Mouse (Mus musculus): ENCODE measurements around the gene RPS10-NUDT3.

RPS10-NUDT3 gene

DNA sequence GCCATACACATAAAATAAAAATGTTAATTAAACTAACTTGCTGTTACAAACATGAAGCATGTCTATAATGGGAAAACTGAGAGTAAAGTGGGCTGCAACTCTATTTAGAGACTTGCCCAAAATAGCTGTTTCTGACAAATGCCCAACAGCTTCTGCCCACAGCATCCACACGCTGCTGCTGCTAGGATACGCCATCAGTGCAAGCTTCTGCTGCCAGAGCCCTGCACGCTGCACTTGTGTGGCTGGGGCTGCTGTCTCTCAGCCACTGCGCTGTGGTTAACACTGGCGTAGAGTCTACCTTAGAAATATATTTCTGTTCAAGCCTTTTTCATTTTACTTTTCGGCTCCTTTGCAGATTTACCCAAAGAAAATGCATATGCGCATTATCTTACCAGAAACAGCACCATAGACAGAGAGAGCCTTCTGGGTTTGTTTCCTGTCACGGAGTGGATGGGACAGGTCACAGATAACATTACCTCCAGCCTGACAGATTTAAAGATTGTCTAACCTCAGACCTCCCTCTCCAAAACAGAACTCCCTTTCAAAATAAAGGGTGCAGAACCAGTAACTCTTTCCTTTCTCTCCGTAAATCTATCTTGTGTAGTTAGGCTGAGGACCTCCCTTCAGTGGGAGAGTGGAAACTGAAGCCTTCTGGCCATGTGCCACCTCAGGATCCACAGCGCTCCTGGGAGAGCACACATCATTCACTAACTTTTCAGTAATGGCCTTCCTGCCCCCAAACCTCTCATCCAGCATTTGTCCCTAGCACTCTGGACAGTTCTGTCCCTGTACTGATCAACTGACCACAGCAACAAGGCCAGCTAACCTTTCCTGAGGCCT, 24.1 kb downstream of the RPS10-NUDT3 start:
- DNase-seq (ENCODE audit: low spot score in 2 of 2) = no peak

DNA sequence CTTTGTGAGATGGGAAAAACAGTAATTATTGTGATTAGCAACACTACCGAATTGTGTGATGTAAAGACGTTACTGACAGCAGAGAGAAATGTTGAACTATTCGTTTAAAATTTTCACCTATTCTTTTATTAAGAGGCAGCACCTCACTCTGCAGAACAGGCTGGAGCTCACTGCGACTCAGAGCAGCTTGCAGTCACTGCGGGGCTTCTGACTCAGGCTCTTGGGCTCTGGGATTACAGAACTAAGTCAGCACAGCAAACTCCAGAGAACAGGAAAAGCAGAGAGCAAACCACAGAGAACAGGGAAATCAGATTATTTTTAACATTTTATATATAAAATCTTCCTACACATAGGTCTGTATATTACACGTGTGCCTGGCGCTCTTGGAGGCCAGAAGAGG, 25.4 kb downstream of the RPS10-NUDT3 start:
- DNase-seq (ENCODE audit: low spot score in 2 of 2) = no peak

DNA sequence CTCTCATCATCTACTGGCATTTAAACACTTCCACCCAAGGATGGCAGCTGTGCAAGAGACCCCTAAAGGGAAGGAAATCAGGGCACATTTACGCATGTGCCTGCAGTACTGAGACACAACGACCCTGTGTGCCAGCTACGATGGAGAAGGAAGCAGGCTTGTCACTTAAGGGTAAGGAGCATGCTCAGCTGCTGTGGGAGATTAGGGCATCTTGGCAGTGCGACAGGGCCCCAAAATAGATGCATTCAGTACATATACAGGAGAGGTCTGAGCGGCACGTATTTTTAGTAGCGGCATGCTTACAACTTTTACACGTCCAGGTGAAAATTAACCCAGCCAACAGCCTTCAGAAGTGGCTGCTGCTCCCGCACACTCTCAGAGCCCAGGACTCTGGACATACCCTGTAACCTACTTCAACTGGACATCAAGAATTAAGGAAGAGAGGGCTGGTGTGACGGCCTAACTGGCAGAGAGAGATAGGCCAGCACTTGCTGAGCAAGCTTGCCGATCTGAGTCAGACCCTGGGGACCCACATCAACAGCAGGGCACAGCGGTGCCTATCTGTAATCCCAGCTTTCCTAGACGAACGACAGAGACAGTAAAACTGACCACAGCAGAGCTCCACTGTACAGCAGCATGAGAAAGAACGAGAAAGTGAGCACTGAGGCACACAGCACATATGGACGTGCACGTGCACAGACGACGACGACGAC, 31.3 kb downstream of the RPS10-NUDT3 start:
- DNase-seq (ENCODE audit: low spot score in 2 of 2) = no peak

DNA sequence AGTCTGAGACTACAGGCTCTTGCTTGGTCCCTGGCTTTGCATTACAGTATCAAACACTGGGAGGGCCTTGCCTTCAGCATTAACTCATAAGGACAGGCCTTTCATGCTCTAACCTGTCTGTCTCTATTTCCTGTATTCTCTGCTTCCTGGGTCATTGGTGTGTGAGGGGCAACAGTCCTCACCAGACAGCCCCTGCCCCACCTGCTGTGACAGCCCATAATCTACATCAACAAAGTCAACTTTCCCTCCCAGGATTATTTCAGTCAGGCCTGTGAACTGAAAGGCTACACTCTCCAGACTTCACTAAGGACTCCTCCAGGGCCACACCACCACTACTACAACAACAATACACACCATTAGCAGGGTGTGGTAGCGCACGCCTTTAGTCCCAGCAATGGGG, 32.0 kb downstream of the RPS10-NUDT3 start:
- DNase-seq (ENCODE audit: low spot score in 2 of 2) = no peak

DNA sequence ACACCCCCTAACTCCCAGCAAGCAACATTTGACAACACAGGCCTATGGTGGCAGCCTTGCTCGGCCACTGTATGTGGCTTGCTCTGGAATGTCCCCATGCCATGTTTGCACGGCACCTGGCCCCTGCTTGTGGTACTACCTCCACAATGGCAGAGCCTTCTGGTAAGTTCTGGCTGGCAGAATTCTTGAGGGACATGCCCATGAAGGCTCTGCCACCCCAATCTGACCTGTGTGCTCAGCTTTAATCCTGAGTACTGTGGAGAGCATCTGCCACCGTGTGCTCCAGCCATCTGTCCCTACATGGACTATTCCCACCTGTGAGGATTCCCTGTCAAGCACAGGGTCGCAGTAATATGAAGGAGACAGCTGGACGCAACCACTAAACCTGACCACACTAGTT, 34.2 kb downstream of the RPS10-NUDT3 start:
- DNase-seq (ENCODE audit: low spot score in 2 of 2) = no peak

DNA sequence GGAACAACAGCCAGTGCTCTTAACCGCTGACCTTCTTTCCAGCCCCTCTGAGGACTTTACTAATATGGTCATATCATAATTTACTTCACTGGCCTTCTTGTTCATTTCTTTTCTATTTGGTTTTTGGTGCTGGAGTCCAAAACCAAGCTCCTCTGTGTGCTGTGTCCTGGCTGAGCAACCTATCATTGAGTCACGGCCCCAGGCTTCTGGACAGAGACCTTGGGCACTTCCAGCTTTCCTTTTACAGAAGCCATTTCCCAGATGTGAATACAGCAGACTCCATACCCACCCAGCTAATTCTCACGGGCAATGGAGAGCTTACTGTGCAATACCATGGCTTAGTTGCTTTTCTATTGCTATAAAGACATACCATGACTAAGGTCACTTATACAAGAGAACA, 34.7 kb downstream of the RPS10-NUDT3 start:
- no peak for DNase-seq (ENCODE audit: low spot score in 2 of 2)

DNA sequence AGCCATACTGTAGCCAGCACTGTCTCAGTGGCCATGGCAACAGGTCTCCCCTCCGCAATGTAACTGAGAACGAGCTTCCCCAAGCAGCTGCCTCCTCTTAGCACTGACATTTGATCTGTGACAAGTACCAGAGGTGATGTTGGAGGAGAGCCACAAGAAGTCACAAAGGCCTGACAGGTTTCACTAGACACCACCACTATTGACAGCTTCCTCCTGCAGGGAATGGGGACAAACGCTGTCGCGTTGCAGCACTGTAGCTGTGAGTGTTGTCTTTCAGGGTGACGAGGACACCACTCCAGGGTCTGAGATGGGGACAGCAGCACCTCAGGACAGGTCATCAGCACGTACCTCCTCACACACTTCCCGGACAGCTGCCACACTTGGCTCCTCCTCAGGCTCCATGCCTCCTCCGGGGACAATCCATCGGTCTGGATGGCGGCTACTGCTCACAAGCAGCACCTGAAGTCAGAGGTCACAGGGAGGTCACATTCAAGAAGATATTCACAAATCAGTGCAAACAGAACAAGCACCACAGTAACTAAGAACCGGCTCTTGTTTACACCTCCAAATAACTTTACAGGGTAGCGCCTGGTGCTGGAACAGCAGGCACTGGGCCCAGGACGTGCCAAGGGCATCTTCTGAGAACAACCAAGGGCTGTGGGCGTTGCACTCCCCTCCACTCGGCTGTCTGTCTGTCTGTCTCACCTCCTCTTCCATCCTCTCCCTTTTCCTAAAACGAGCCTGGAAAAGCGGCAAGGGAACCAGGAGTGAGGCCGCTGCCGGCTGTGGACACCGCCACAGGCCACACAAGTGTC, 38.4 kb downstream of the RPS10-NUDT3 start:
- no peak for DNase-seq (ENCODE audit: low spot score in 2 of 2)

DNA sequence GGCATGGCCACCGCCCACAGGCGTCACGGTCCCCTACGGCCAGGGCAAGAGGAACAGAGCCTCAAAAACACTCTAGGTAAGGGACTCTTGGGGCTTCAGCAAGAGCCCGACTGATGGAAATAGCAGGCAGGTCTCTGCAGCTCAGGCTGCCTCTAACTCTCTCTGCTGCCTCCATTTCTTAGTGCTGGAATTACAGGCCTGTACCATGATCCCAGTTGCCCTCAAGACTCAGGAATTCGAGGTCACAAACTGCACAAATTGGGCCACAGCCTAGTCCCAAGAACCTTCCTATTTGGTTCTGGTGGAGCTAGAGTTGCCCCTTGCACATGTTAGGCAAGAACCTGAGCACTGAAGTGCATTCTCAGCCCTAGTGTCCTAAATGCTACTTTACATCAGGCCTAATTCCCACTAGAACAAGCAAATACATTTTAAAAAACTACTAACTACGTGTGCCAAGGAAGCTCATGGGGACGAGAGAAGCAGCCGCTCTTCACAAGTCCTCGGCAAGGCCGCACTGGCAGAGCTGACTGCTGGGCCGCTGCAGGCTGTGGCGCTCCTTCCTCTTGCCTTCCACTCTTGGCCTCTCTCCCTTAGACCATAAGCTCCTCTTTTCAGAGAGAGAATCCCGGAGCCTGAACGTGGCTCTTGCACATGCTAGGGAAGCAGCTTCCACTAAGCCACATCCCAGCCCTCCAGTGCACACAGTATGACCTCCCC, 39.2 kb downstream of the RPS10-NUDT3 start:
- no peak for DNase-seq (ENCODE audit: low spot score in 2 of 2)

DNA sequence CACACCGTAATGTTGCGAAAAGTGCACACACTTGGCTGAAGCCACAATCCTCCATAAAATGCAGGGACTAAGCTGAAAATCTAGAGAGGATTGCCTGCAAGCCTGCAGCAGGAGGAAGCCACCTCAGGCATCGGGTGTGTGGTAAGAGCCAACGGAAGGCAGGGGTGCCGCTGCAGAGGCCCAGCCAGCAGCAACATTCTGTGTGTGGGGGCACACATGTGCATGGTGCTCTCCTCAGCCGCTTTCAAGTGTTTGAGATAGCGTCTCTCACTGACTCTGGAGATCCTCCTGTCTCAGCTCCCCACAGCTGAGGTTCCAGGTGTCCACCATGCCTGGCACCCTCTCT, 42.5 kb downstream of the RPS10-NUDT3 start:
- no peak for DNase-seq (ENCODE audit: low spot score in 2 of 2)

DNA sequence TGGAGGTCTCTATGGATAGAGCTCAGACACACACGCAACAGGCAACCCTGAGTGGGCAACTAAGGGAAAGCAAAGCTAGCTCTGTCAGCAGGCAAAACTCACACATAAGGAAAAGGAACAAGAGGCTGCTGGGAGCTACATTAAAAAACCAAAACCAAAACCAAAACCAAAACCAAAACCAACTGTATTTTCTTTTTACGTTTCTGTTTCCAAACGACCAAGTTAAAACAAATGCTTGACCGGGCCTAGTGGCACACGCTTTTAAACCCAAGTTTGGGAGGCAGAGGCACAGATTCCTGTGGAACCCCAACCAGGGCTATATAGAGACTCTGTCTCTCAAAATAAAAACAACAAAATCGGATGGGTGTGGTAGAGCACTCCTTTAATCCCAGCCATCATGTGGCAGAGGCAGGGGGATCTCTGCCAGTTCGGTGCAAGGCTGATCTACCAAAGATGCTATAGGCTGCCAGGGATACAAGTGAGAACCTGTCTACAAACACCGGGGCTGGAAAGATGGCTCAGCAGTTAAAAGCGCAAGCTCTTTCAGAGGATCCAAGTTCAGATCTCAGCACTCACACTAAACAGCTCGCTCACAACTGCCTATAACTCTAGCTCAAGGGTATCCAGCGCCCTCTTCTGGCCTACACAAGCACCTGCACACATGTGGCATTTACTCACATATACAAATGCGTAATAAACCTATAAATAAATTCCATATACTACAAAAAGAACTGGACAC, 43.0 kb downstream of the RPS10-NUDT3 start:
- DNase-seq (ENCODE audit: low spot score in 2 of 2) = no peak

DNA sequence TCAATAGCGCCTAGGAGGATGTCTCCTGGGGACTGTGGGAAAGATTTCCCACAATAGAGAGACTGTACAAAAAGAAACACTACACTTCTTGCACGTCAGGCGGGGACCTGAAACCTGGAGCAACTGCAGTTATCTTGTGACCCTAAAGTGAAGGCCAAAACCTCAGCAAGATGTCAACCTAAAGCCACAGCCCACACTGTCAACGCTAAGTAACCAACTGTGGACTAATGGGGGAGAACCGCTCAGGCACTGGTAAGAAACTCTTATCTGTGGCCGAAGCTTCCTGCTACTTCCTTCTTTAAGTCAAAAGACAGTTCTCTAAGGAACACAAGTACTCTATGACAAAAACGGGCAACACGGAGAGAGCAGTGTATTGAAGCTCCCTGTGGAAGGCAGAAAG, 46.8 kb downstream of the RPS10-NUDT3 start:
- DNase-seq (ENCODE audit: low spot score in 2 of 2) = no peak

DNA sequence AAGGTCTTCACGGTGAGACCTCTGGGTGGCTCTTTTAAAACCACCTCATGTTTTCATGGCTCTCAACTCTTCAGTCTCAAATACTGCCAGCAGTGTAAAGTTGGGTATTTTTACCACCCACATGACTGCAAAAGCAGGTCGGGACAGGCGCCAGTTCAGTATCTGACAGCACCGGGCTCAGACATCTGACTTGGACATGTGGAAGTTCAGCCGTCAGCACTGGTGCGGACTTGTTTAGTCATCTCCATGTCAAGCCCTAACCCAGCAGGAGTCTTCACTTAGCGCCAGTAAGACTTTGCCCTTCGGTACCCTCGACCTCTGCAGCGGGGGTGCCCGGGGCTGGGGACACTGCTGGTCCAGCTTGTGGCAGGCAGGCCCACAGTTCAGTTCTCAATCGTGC, 47.8 kb downstream of the RPS10-NUDT3 start:
- DNase-seq (ENCODE audit: low spot score in 2 of 2) = peak; percentile 48 to 52

DNA sequence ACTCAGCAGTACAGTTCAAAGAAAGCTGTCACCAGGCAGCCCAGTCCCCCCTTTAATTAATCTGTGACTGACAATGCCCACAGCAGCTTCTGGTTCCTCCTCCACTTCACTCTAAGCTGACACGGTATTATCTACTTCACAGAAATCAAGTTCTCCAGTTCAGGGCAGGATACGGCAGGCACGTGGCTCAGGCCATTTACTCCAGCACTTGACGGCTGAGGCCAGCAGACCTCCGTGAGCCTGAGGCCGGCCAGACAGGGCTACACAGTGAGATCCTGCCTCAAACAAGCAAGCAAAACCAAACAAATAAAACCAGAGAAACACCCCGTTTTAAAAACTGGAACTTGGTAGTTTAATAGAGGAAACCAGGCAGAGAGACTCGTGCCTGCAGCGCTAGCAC, 48.4 kb downstream of the RPS10-NUDT3 start:
- DNase-seq (ENCODE audit: low spot score in 2 of 2) = no peak

DNA sequence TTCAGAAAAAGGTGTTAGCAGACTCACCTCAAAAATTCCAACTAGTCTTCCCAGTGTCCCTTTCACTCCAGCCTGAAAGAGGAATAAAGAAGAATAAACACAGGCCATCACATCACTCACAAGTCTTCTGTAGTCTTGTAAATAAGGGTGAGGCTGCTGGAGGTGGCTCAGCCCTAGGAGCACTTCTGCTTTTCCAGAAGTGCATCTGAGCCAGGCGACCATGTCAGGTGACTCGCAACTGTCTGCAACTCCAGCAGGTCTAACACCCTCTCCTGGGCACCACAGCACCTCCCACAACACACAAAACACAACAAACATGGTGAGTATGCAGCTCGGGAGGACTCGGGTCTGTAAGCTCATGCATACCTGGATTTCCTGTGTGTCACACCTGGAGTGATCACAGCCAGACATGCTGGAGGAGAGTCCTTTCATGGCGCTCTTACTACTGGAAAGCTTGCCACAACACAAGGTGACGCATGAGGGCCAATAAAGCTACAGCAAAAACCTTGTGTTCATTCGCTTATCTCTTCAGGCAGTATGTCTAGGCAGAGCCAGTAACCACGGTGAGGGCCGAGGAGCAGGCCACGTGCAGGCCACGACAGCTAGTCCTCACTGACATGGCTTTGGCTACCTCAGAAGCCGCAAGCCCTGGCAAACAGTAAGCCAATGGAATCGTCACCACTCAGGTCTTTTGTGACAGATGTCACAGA, 51.7 kb downstream of the RPS10-NUDT3 start:
- DNase-seq (ENCODE audit: low spot score in 2 of 2) = no peak

DNA sequence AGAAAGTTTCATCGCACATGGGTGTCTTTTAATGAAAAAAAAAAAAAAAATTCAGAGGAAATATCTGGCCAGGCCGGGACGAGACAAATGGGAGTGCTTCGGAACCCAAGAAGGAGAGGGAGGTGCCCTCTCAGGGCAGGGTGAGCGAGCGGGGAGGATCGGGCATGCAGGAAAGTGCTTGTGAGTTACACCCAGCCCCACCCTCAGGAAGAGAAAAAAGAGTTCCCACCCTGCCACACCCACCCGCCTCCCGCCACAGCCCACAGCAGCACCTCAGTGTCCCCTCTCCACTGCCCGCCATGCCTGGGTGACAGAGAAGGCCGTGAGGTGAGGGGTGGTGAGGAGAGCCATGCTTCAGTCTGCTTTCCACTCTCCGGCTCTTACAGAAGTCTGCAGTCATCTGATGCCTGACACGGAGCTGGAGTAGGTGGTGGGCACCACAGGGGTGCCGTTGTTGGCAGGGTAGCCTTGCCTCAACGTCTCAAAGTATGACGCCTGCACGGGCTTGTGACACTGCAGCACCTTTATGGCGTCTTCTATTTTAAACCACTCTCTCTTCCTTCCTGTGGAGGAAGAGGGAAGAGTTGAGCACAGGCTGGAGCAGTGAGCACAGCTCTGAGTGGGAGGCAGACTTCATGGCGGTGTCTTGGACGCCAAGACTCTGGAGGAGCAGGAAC, 54.5 kb downstream of the RPS10-NUDT3 start:
- DNase-seq (ENCODE audit: low spot score in 2 of 2) = no peak

DNA sequence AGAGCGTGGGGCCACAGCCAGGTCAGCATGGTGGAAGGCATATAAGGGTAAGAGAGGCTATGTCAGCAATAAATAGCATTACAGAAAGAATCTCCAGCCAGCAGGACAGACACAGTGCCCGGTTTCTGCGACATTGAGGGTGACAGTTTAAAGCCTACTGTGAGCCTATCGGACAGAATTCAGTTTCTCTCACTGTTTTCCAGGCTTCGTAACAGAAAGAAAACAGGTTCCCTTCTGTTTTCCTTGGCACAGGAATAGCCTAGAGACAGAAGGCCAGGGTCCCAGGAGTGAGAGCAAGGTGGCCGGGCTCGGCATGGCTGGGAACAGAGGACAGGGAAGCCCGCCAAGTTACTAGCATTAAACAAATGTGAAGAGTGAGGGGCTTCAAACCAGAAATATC, 55.2 kb downstream of the RPS10-NUDT3 start:
- no peak for DNase-seq (ENCODE audit: low spot score in 2 of 2)

DNA sequence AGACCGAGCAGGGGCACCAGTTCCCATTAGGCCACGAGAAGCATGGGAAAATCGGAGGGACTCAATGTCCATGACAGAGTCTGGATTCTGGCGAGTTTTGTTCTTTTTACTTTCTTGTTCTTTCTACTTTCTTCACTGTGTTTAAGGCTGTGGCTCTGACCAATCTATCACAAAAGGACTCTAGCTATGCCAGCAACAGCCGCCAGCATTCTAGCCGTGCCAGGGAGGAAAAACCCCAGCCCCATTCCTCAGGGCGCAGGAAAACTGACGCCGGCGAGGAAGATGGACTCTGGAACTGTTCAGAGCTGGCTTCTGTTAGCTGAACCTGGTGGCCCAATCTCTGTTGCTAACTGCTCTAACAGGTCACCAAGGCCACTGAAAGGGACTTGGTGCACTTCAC, 56.5 kb downstream of the RPS10-NUDT3 start:
- DNase-seq (ENCODE audit: low spot score in 2 of 2) = no peak

DNA sequence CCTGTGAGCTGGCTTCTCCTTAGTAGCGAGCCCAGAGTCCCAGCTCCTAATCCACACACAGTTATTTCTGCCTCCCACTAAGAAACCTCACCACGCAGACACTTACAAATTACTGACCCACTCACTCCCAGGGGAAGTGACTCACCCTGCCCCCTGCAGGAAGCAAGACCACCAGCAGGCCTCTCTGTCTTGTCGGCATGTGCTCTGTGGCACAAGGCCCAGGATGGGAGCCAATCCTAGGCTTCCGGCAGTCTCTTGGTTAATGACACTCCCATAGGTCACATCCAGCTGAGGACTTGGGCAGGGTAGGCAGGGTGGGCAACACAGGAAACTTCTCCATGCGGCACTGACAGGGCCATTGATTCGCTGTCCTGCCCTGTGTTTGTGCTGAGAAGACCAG, 57.6 kb downstream of the RPS10-NUDT3 start:
- no peak for DNase-seq (ENCODE audit: low spot score in 2 of 2)

DNA sequence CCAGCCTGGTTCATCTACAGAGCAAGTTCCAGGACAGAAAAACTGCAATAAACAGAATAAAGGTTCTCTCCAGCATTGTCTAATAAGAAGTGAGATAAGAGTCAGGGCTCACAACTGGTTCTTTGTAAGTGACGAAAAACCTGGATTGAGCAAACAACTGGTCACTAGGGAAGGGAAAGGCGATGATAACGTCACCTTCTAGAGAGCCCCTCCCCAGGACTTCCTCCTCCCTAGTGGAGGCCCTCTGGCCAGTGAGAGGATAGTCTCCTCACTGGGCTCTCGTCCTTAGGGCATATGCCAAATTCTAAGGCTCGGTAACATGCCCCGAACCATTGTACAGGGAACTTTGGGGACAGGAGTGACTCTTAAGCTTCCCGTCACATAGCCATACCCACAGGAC, 59.0 kb downstream of the RPS10-NUDT3 start:
- no peak for DNase-seq (ENCODE audit: low spot score in 2 of 2)

All from urinary bladder, adult 18-20 months (tissue).